ENCODE assay signal across 8 mouse cellular contexts in the genomic region with DNA sequence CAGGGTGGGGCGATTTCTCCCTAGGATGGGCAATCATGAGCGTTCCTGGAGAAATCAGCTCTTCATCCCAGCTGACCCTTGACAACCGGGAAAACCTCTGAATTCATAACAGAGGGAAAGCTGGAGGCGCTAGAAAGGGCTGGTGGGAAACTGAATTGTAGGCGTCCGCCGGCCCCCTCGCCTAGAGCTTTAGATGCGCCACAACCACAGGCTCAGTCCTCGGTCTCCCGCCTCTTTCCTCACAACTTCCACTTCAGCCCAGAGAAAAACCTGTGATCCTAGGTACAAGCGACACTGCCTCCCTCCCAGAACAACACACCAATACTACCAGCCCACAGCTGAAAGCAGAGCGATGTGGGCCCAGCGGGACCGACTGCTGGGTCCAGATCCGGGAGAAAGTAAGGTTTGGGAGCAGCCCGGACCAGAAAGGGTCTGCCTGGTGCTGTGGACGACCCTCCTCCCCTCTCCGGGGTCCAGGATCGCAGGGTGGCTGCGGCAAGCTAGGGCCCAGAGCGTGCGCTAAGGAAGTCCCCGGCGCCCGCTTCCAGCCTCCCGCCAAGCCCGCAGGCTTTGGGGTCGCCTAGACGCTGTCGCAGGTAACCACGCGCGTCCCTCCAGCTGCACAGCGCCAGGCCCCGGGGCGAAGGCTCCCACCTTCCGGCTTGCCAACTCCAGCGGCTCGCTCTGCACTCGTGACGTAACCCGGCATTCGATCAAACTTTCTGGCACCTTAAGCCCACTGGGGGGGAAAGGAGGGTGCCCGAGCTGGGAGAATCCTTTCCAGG. TPM values are rescaled to one million over a fixed set of nuclear protein-coding genes. Genes with fewer than 3 reads are reported as not detected.
DNase-seq lines count a peak whose midpoint lies in the region; ATAC-seq and TF ChIP-seq lines count a peak whose summit lies in the region.

No protein-coding gene starts in this region.

- peak overlapping the region; percentile 98 for H3K4me2 ChIP-seq in heart, embryonic 14.5 days (ENCODE audit: low read length)

- under 1% methylated on average over 45 of the region's 45 CpGs for WGBS in heart, embryonic 14.5 days

- H3K4me3 ChIP-seq in ES-E14 (ENCODE audit: insufficient read depth in 1 of 2, low read depth in 1 of 2, low read length in 2 of 2, poor library complexity in 1 of 2, severe bottlenecking in 1 of 2), result peak overlapping the region; percentile 71 to 91
- H3K4me3 ChIP-seq in heart, embryonic 14.5 days (ENCODE audit: control insufficient read depth in 1 of 2, insufficient read depth in 1 of 2, low read depth in 1 of 2, low read length in 2 of 2), result peak overlapping the region; percentile 74 to 78

- H3K9ac ChIP-seq in ES-E14 (ENCODE audit: insufficient read depth, low read depth, low read length, poor library complexity, severe bottlenecking), result peak overlapping the region; percentile 3
- H3K9ac ChIP-seq in heart, embryonic 14.5 days (ENCODE audit: low read length), result peak overlapping the region; percentile 87

- no peaks in the 10 kb centered on the region for H3K36me3 ChIP-seq in ES-E14 (ENCODE audit: control insufficient read depth, insufficient read depth, low read length, poor library complexity, severe bottlenecking)
- no peaks in the 10 kb centered on the region for H3K36me3 ChIP-seq in heart, embryonic 14.5 days (ENCODE audit: control insufficient read depth, insufficient read depth, low read length)

- H3K27ac ChIP-seq in ES-E14 (ENCODE audit: insufficient read depth, low read depth, low read length, poor library complexity, severe bottlenecking), result no peak overlapping the region
- peak overlapping the region in 1 of 2 experiments; percentile 55; a peak in 2 of 4 replicates for H3K27ac ChIP-seq in heart, embryonic 14.5 days (replicated peaks in 1 of 2; ENCODE audit: control insufficient read depth in 1 of 2, insufficient read depth in 1 of 2, low read depth in 2 of 2, low read length in 2 of 2)

- DNase-seq in 3134 (ENCODE audit: extremely low read depth, insufficient read length, low spot score) (peak; percentile 79), ES-E14 (ENCODE audit: low read depth, low spot score) (no peak)
- peak; percentile 84 for DNase-seq in embryo, embryonic 10 days (ENCODE audit: low spot score)
- DNase-seq in kidney, postnatal 10 days, result peak; percentile 59
- peak; percentile 31 to 41 for DNase-seq in lung, postnatal 4 days
- DNase-seq in right cerebral cortex, postnatal 4 days, result peak; percentile 24

- H3K27me3 ChIP-seq in heart, embryonic 14.5 days (ENCODE audit: control insufficient read depth, insufficient read depth, low read length), result no peaks in the 10 kb centered on the region

- no peaks in the 10 kb centered on the region for H3K9me3 ChIP-seq in ES-E14 (ENCODE audit: control insufficient read depth, insufficient read depth, low read depth, low read length)
- H3K9me3 ChIP-seq in heart, embryonic 14.5 days (ENCODE audit: control insufficient read depth, low read length), result no peaks in the 10 kb centered on the region

- in situ Hi-C loops in ES-E14 (cut with MboI; ENCODE audit: low sequenced_read_pairs in 2 of 2, unreplicated experiment in 2 of 2), result no loop called here

- no peaks in the 10 kb centered on the region for H3K4me1 ChIP-seq in ES-E14 (ENCODE audit: control insufficient read depth in 2 of 2, insufficient read depth in 2 of 2, low read length in 2 of 2, poor library complexity in 1 of 2)
- peaks cover 0 to 11% of the 10 kb centered on the region in 2 experiments; a peak in 1 of 4 replicates for H3K4me1 ChIP-seq in heart, embryonic 14.5 days (ENCODE audit: control insufficient read depth in 2 of 2, insufficient read depth in 2 of 2, low read length in 2 of 2)

- ATAC-seq in heart, embryonic 14.5 days (ENCODE audit: insufficient number of reproducible peaks, insufficient read depth, low FRiP score, low read depth), result no peak
- no peak for ATAC-seq in monocyte, adult 5-6 weeks (replicated peaks; ENCODE audit: insufficient number of reproducible peaks, low FRiP score, low TSS enrichment, poor library complexity, severe bottlenecking)

TF ChIP-seq in ES-E14, 5 proteins besides CTCF, POLR2A, EP300 and RAD21:
- no peak for TF ChIP-seq CHD2 (IDR thresholded peaks at IDR 0.05; ENCODE audit: low read depth, low read length)
- no peak for TF ChIP-seq MAFK (IDR thresholded peaks at IDR 0.05; ENCODE audit: insufficient read depth, low read depth, low read length)
- TF ChIP-seq HCFC1 (IDR thresholded peaks at IDR 0.05; ENCODE audit: borderline replicate concordance, insufficient read depth, low read length), result no peak
- no peak for TF ChIP-seq ZNF384 (IDR thresholded peaks at IDR 0.05; ENCODE audit: low read depth, low read length)
- TF ChIP-seq ZC3H11A (IDR thresholded peaks at IDR 0.05; ENCODE audit: borderline replicate concordance, low read depth, low read length), result no peak

RNA-seq across cellular contexts. Expression of a gene that starts 1.4 kb away (rescaled TPM):
- 2.5 and 3.8 TPM in 2 replicates for total RNA-seq in ES-E14 (2012; rRNA removed)
- 26.4 and 26.5 TPM in 2 replicates for polyA plus RNA-seq in heart, embryonic 14.5 days (2014; fragmentation: Nextera tagmentation; extraction: Ambion mirVana)
- not detected in 3 replicates for total RNA-seq in monocyte, adult 5-6 weeks (2017)
